Mouse (Mus musculus) brain, embryonic 14.5 days (tissue): ENCODE measurements at regions not wholly inside any gene's neighbourhood (a gene's known extent, or its start where the extent isn't known, plus 50 kb on each side); places are given as distances from the start of the nearest gene placed in this dataset.

Source experiments
- DNase-seq: peaks from one replicate; pipeline ENCODE4 v3.0.0-alpha.2; 2011; ENCODE audit warnings: low read depth
- CTCF ChIP-seq: fragments of 200-500 bp; IDR thresholded peaks from 2 replicates; pipeline ENCODE4 v1.5.1; 2012; ENCODE audit warnings: inconsistent platforms, mild to moderate bottlenecking, moderate library complexity, borderline replicate concordance; ENCODE audit not compliant: insufficient read depth, insufficient read length; ENCODE audit errors: extremely low read depth
- POLR2A ChIP-seq: fragments of 200-500 bp; IDR thresholded peaks from 2 replicates; pipeline ENCODE4 v1.6.1; 2012; ENCODE audit warnings: mild to moderate bottlenecking, inconsistent platforms, borderline replicate concordance; ENCODE audit not compliant: poor library complexity, insufficient read depth, insufficient read length, severe bottlenecking; ENCODE audit errors: extremely low read depth

- TF ChIP-seq CTCF (no peak), POLR2A (no peak)
- peak; percentile 48 for DNase-seq
Measured at GRCm38 (mm10) chrX:90992008-90992407, 100.1 kb downstream of the Gm44 start.
